ENCODE assay signal across 9 mouse cellular contexts in genomic region chr6:72430989-72431921, GRCm38 (mm10). TPM values are rescaled to one million over a fixed set of nuclear protein-coding genes. Genes with fewer than 3 reads are reported as not detected.
A peak's percentile ranks its signal among the peaks of the same experiment; 100 is the strongest.
DNase-seq lines count a peak whose midpoint lies in the region; ATAC-seq lines count a peak whose summit lies in the region.
"Had no signal": no experiment of that assay in that cellular context is flagged by ENCODE, and none has a peak within 500 bp of the region (broad histone marks: within the 10 kb centered on the region; RNA-seq: fewer than 3 reads in every experiment).

No protein-coding gene starts in this region.

- ATAC-seq in limb, embryonic 11.5 days (ENCODE audit: insufficient number of reproducible peaks, low FRiP score, low TSS enrichment, low read depth), result peak; percentile 23; the same call in 1 of the 2 replicates
- peak; percentile 28; the same call in 1 of the 2 replicates for ATAC-seq in hindbrain, embryonic 13.5 days (ENCODE audit: low FRiP score)

- DNase-seq in limb, embryonic 11.5 days (ENCODE audit: low spot score), result no peak
- no peak for DNase-seq in limb, embryonic 10.5 days (ENCODE audit: low spot score)
- peak; percentile 58 for DNase-seq in ZHBTc4 (ENCODE audit: low read depth, low spot score)
- peak; percentile 28 for DNase-seq in naive thymus-derived CD4-positive, alpha-beta T cell, adult 2 months (ENCODE audit: low read depth)
- no peak for DNase-seq in left cerebral cortex, postnatal 10 days (ENCODE audit: extremely low spot score in 1 of 2, low spot score in 2 of 2)
- DNase-seq in right cerebral cortex, postnatal 25 days, result no peak
- DNase-seq in frontal cortex, postnatal 36 days (ENCODE audit: low spot score in 2 of 2), result no peak
- DNase-seq: gastrocnemius, postnatal 10 days had no signal

- H3K27ac ChIP-seq in limb, embryonic 11.5 days (replicated peaks; ENCODE audit: low read depth, low read length), result no peak overlapping the region
- H3K27ac ChIP-seq in limb, embryonic 10.5 days, result no peak overlapping the region
- H3K27ac ChIP-seq in hindbrain, embryonic 13.5 days, result peak overlapping the region; percentile 35; the same call in 1 of the 2 replicates

- intact Hi-C loops in left cerebral cortex, postnatal 10 days (cut with DNase I), result no loop called here

- H3K4me1 ChIP-seq in limb, embryonic 11.5 days (ENCODE audit: control insufficient read depth, insufficient read depth, low read length), result no peaks in the 10 kb centered on the region
- no peaks in the 10 kb centered on the region for H3K4me1 ChIP-seq in limb, embryonic 10.5 days
- H3K4me1 ChIP-seq in hindbrain, embryonic 13.5 days (replicated peaks), result peaks cover 17% of the 10 kb centered on the region

- H3K36me3 ChIP-seq in limb, embryonic 11.5 days (ENCODE audit: control insufficient read depth, insufficient read depth, low read length), result peaks cover 24% of the 10 kb centered on the region
- H3K36me3 ChIP-seq in limb, embryonic 10.5 days, result peaks cover 97% of the 10 kb centered on the region
- peaks cover 85% of the 10 kb centered on the region for H3K36me3 ChIP-seq in hindbrain, embryonic 13.5 days

- H3K4me3 ChIP-seq in limb, embryonic 11.5 days (ENCODE audit: low read depth, low read length), result no peak overlapping the region
- no peak overlapping the region for H3K4me3 ChIP-seq in limb, embryonic 10.5 days
- no peak overlapping the region for H3K4me3 ChIP-seq in hindbrain, embryonic 13.5 days

- no peaks in the 10 kb centered on the region for H3K27me3 ChIP-seq in limb, embryonic 11.5 days (ENCODE audit: control insufficient read depth, insufficient read depth, low read length)
- H3K27me3 ChIP-seq in limb, embryonic 10.5 days (ENCODE audit: low read depth, poor library complexity, severe bottlenecking), result no peaks in the 10 kb centered on the region
- no peaks in the 10 kb centered on the region for H3K27me3 ChIP-seq in hindbrain, embryonic 13.5 days

- H3K9ac ChIP-seq in limb, embryonic 11.5 days (ENCODE audit: low read length), result no peak overlapping the region
- no peak overlapping the region for H3K9ac ChIP-seq in hindbrain, embryonic 13.5 days

- no peaks in the 10 kb centered on the region for H3K9me3 ChIP-seq in limb, embryonic 11.5 days (ENCODE audit: control insufficient read depth, low read length)
- no peaks in the 10 kb centered on the region for H3K9me3 ChIP-seq in limb, embryonic 10.5 days (replicated peaks)
- no peaks in the 10 kb centered on the region for H3K9me3 ChIP-seq in hindbrain, embryonic 13.5 days

- no peak overlapping the region for H3K4me2 ChIP-seq in limb, embryonic 11.5 days (ENCODE audit: low read depth, severe bottlenecking)
- H3K4me2 ChIP-seq in hindbrain, embryonic 13.5 days, result no peak overlapping the region

- WGBS in limb, embryonic 11.5 days, result 28% methylated on average over 5 of the region's 5 CpGs
- 42% methylated on average over 5 of the region's 5 CpGs for WGBS in limb, embryonic 10.5 days
- WGBS in hindbrain, embryonic 13.5 days, result 40% methylated on average over 5 of the region's 5 CpGs

RNA-seq across cellular contexts. Expression of gene Mat2a, which starts 8.1 kb away (rescaled TPM):
- 490 and 507 TPM in 2 replicates for polyA plus RNA-seq in limb, embryonic 11.5 days (2014; fragmentation: Nextera tagmentation; extraction: Ambion mirVana)
- polyA plus RNA-seq in limb, embryonic 10.5 days (2016; fragmentation: Nextera tagmentation; extraction: Ambion mirVana), result 481 and 493 TPM in 2 replicates
- 388 and 410 TPM in 2 replicates for polyA plus RNA-seq in hindbrain, embryonic 13.5 days (2015; fragmentation: Nextera tagmentation; extraction: Ambion mirVana)
- 100 to 1,000 TPM; 158 to 195 TPM for total RNA-seq in left cerebral cortex, postnatal 10 days (2021)

RNA-seq across cellular contexts. Expression of gene Ggcx, which starts 17.1 kb away (rescaled TPM):
- 16.0 and 17.9 TPM in 2 replicates for polyA plus RNA-seq in limb, embryonic 11.5 days (2014; fragmentation: Nextera tagmentation; extraction: Ambion mirVana)
- polyA plus RNA-seq in limb, embryonic 10.5 days (2016; fragmentation: Nextera tagmentation; extraction: Ambion mirVana), result 20.2 and 25.9 TPM in 2 replicates
- polyA plus RNA-seq in hindbrain, embryonic 13.5 days (2015; fragmentation: Nextera tagmentation; extraction: Ambion mirVana), result 15.3 and 19.4 TPM in 2 replicates
- total RNA-seq in left cerebral cortex, postnatal 10 days (2021), result 10 to 100 TPM; 19.8 to 21.1 TPM

RNA-seq across cellular contexts. Expression of gene Vamp8, which starts 40.8 kb away (rescaled TPM):
- polyA plus RNA-seq in limb, embryonic 11.5 days (2014; fragmentation: Nextera tagmentation; extraction: Ambion mirVana), result 81.4 and 87.4 TPM in 2 replicates
- 67.5 and 81.7 TPM in 2 replicates for polyA plus RNA-seq in limb, embryonic 10.5 days (2016; fragmentation: Nextera tagmentation; extraction: Ambion mirVana)
- 25.9 and 29.4 TPM in 2 replicates for polyA plus RNA-seq in hindbrain, embryonic 13.5 days (2015; fragmentation: Nextera tagmentation; extraction: Ambion mirVana)
- 1 to 10 TPM; 8.1 to 9.4 TPM for total RNA-seq in left cerebral cortex, postnatal 10 days (2021)

RNA-seq across cellular contexts. Expression of gene Vamp5, which starts 51.0 kb away (rescaled TPM):
- 15.2 and 17.0 TPM in 2 replicates for polyA plus RNA-seq in limb, embryonic 11.5 days (2014; fragmentation: Nextera tagmentation; extraction: Ambion mirVana)
- polyA plus RNA-seq in limb, embryonic 10.5 days (2016; fragmentation: Nextera tagmentation; extraction: Ambion mirVana), result 19.1 and 19.7 TPM in 2 replicates
- polyA plus RNA-seq in hindbrain, embryonic 13.5 days (2015; fragmentation: Nextera tagmentation; extraction: Ambion mirVana), result 18.8 and 20.8 TPM in 2 replicates
- total RNA-seq in left cerebral cortex, postnatal 10 days (2021), result 1 to 10 TPM; 3.4 to 4.5 TPM

Comparison
In these comparisons a context has a peak if more than half of its experiments do, and no peak if none do; other contexts are left out.
1. DNase-seq: peak in ZHBTc4 (single experiment) and naive thymus-derived CD4-positive, alpha-beta T cell, adult 2 months (single experiment); none in limb, embryonic 11.5 days (single experiment), limb, embryonic 10.5 days (single experiment), left cerebral cortex, postnatal 10 days (0 of 2), right cerebral cortex, postnatal 25 days (single experiment) and frontal cortex, postnatal 36 days (0 of 2).